Mouse (Mus musculus): ENCODE results near the gene Ica1. TPM values are rescaled to one million over a fixed set of nuclear protein-coding genes. Genes with fewer than 3 reads are reported as not detected.

Ica1 gene
- polyA plus RNA-seq, 1 experiment: 96.7 TPM

GRCm38 (mm10) chr6:8735044-8735443 is 43.2 kb downstream of the Ica1 start:
- H3K36me3 ChIP-seq (ENCODE audit: control insufficient read depth, insufficient read depth, low read length): no peaks in the 10 kb centered on the region
- no peaks in the 10 kb centered on the region for H3K4me1 ChIP-seq (ENCODE audit: control insufficient read depth, insufficient read depth, low read length)
- H3K27ac ChIP-seq (ENCODE audit: control insufficient read depth, insufficient read depth, low read depth, low read length): no peak overlapping the region
- no peak for TF ChIP-seq POLR2A (IDR thresholded peaks at IDR 0.05; ENCODE audit: control insufficient read depth, low read depth, low read length)
- no peak for TF ChIP-seq CTCF (IDR thresholded peaks at IDR 0.05; ENCODE audit: control insufficient read depth, insufficient read depth, insufficient replicate concordance, low read depth, low read length)
- H3K4me3 ChIP-seq (ENCODE audit: control insufficient read depth, low read depth, low read length): no peak overlapping the region
- H3K27me3 ChIP-seq (ENCODE audit: control insufficient read depth, insufficient read depth, low read length): no peaks in the 10 kb centered on the region

GRCm38 (mm10) chr6:8732492-8732891 is 45.8 kb downstream of the Ica1 start:
- Histone ChIP-seq H3K4me3 (ENCODE audit: control insufficient read depth, low read depth, low read length) (no peak overlapping the region), H3K27me3 (ENCODE audit: control insufficient read depth, insufficient read depth, low read length) (no peaks in the 10 kb centered on the region), H3K4me1 (ENCODE audit: control insufficient read depth, insufficient read depth, low read length) (peaks cover 5% of the 10 kb centered on the region), H3K27ac (ENCODE audit: control insufficient read depth, insufficient read depth, low read depth, low read length) (no peak overlapping the region), H3K36me3 (ENCODE audit: control insufficient read depth, insufficient read depth, low read length) (no peaks in the 10 kb centered on the region)
- TF ChIP-seq CTCF (IDR thresholded peaks at IDR 0.05; ENCODE audit: control insufficient read depth, insufficient read depth, insufficient replicate concordance, low read depth, low read length) (no peak), POLR2A (IDR thresholded peaks at IDR 0.05; ENCODE audit: control insufficient read depth, low read depth, low read length) (no peak)

GRCm38 (mm10) chr6:8731656-8732191 is 46.6 kb downstream of the Ica1 start:
- Histone ChIP-seq H3K4me3 (ENCODE audit: control insufficient read depth, low read depth, low read length) (no peak overlapping the region), H3K4me1 (ENCODE audit: control insufficient read depth, insufficient read depth, low read length) (peaks cover 5% of the 10 kb centered on the region), H3K36me3 (ENCODE audit: control insufficient read depth, insufficient read depth, low read length) (no peaks in the 10 kb centered on the region), H3K27ac (ENCODE audit: control insufficient read depth, insufficient read depth, low read depth, low read length) (no peak overlapping the region), H3K27me3 (ENCODE audit: control insufficient read depth, insufficient read depth, low read length) (no peaks in the 10 kb centered on the region)
- TF ChIP-seq POLR2A (IDR thresholded peaks at IDR 0.05; ENCODE audit: control insufficient read depth, low read depth, low read length) (no peak), CTCF (IDR thresholded peaks at IDR 0.05; ENCODE audit: control insufficient read depth, insufficient read depth, insufficient replicate concordance, low read depth, low read length) (no peak)

GRCm38 (mm10) chr6:8730433-8730832 is 47.9 kb downstream of the Ica1 start:
- no peaks in the 10 kb centered on the region for H3K27me3 ChIP-seq (ENCODE audit: control insufficient read depth, insufficient read depth, low read length)

GRCm38 (mm10) chr6:8727806-8728205 is 50.5 kb downstream of the Ica1 start:
- Histone ChIP-seq H3K4me3 (ENCODE audit: control insufficient read depth, low read depth, low read length) (no peak overlapping the region), H3K36me3 (ENCODE audit: control insufficient read depth, insufficient read depth, low read length) (no peaks in the 10 kb centered on the region), H3K27me3 (ENCODE audit: control insufficient read depth, insufficient read depth, low read length) (no peaks in the 10 kb centered on the region), H3K4me1 (ENCODE audit: control insufficient read depth, insufficient read depth, low read length) (peaks cover 5% of the 10 kb centered on the region), H3K27ac (ENCODE audit: control insufficient read depth, insufficient read depth, low read depth, low read length) (no peak overlapping the region)
- TF ChIP-seq CTCF (IDR thresholded peaks at IDR 0.05; ENCODE audit: control insufficient read depth, insufficient read depth, insufficient replicate concordance, low read depth, low read length) (no peak), POLR2A (IDR thresholded peaks at IDR 0.05; ENCODE audit: control insufficient read depth, low read depth, low read length) (no peak)

More at GRCm38 (mm10) chr6:8730433-8730832, 47.9 kb downstream of the Ica1 start:
- H3K36me3 ChIP-seq (ENCODE audit: control insufficient read depth, insufficient read depth, low read length): no peaks in the 10 kb centered on the region
- peaks cover 5% of the 10 kb centered on the region for H3K4me1 ChIP-seq (ENCODE audit: control insufficient read depth, insufficient read depth, low read length)
- H3K27ac ChIP-seq (ENCODE audit: control insufficient read depth, insufficient read depth, low read depth, low read length): no peak overlapping the region
- no peak overlapping the region for H3K4me3 ChIP-seq (ENCODE audit: control insufficient read depth, low read depth, low read length)
- TF ChIP-seq CTCF (IDR thresholded peaks at IDR 0.05; ENCODE audit: control insufficient read depth, insufficient read depth, insufficient replicate concordance, low read depth, low read length): no peak
- no peak for TF ChIP-seq POLR2A (IDR thresholded peaks at IDR 0.05; ENCODE audit: control insufficient read depth, low read depth, low read length)

- no peak overlapping the region for H3K4me3 ChIP-seq (ENCODE audit: control insufficient read depth, low read depth, low read length)
- no peaks in the 10 kb centered on the region for H3K27me3 ChIP-seq (ENCODE audit: control insufficient read depth, insufficient read depth, low read length)
- H3K36me3 ChIP-seq (ENCODE audit: control insufficient read depth, insufficient read depth, low read length): no peaks in the 10 kb centered on the region
- TF ChIP-seq POLR2A (IDR thresholded peaks at IDR 0.05; ENCODE audit: control insufficient read depth, low read depth, low read length) (no peak), CTCF (IDR thresholded peaks at IDR 0.05; ENCODE audit: control insufficient read depth, insufficient read depth, insufficient replicate concordance, low read depth, low read length) (no peak)
- H3K4me1 ChIP-seq (ENCODE audit: control insufficient read depth, insufficient read depth, low read length): peaks cover 5% of the 10 kb centered on the region
- no peak overlapping the region for H3K27ac ChIP-seq (ENCODE audit: control insufficient read depth, insufficient read depth, low read depth, low read length)
Measured at GRCm38 (mm10) chr6:8725610-8726009, 52.7 kb downstream of the Ica1 start.

GRCm38 (mm10) chr6:8719692-8720091 is 58.6 kb downstream of the Ica1 start:
- H3K27me3 ChIP-seq (ENCODE audit: control insufficient read depth, insufficient read depth, low read length): no peaks in the 10 kb centered on the region
- TF ChIP-seq POLR2A (IDR thresholded peaks at IDR 0.05; ENCODE audit: control insufficient read depth, low read depth, low read length): no peak
- no peak for TF ChIP-seq CTCF (IDR thresholded peaks at IDR 0.05; ENCODE audit: control insufficient read depth, insufficient read depth, insufficient replicate concordance, low read depth, low read length)
- H3K4me3 ChIP-seq (ENCODE audit: control insufficient read depth, low read depth, low read length): no peak overlapping the region
- H3K4me1 ChIP-seq (ENCODE audit: control insufficient read depth, insufficient read depth, low read length): no peaks in the 10 kb centered on the region
- no peak overlapping the region for H3K27ac ChIP-seq (ENCODE audit: control insufficient read depth, insufficient read depth, low read depth, low read length)
- no peaks in the 10 kb centered on the region for H3K36me3 ChIP-seq (ENCODE audit: control insufficient read depth, insufficient read depth, low read length)

GRCm38 (mm10) chr6:8717967-8718366 is 60.3 kb downstream of the Ica1 start:
- H3K27ac ChIP-seq (ENCODE audit: control insufficient read depth, insufficient read depth, low read depth, low read length): no peak overlapping the region
- H3K4me1 ChIP-seq (ENCODE audit: control insufficient read depth, insufficient read depth, low read length): no peaks in the 10 kb centered on the region
- no peak overlapping the region for H3K4me3 ChIP-seq (ENCODE audit: control insufficient read depth, low read depth, low read length)
- H3K36me3 ChIP-seq (ENCODE audit: control insufficient read depth, insufficient read depth, low read length): no peaks in the 10 kb centered on the region
- TF ChIP-seq CTCF (IDR thresholded peaks at IDR 0.05; ENCODE audit: control insufficient read depth, insufficient read depth, insufficient replicate concordance, low read depth, low read length): no peak
- no peak for TF ChIP-seq POLR2A (IDR thresholded peaks at IDR 0.05; ENCODE audit: control insufficient read depth, low read depth, low read length)
- no peaks in the 10 kb centered on the region for H3K27me3 ChIP-seq (ENCODE audit: control insufficient read depth, insufficient read depth, low read length)
